Mouse (Mus musculus) kidney, postnatal 25 days (tissue): ENCODE results near the gene Isca2.

Source experiments
- DNase-seq, 2 experiments: peaks; one replicate each; pipeline ENCODE4 v3.0.0; 2021; ENCODE audit warnings: mixed read lengths in 2 of 2

Isca2 gene

DNA sequence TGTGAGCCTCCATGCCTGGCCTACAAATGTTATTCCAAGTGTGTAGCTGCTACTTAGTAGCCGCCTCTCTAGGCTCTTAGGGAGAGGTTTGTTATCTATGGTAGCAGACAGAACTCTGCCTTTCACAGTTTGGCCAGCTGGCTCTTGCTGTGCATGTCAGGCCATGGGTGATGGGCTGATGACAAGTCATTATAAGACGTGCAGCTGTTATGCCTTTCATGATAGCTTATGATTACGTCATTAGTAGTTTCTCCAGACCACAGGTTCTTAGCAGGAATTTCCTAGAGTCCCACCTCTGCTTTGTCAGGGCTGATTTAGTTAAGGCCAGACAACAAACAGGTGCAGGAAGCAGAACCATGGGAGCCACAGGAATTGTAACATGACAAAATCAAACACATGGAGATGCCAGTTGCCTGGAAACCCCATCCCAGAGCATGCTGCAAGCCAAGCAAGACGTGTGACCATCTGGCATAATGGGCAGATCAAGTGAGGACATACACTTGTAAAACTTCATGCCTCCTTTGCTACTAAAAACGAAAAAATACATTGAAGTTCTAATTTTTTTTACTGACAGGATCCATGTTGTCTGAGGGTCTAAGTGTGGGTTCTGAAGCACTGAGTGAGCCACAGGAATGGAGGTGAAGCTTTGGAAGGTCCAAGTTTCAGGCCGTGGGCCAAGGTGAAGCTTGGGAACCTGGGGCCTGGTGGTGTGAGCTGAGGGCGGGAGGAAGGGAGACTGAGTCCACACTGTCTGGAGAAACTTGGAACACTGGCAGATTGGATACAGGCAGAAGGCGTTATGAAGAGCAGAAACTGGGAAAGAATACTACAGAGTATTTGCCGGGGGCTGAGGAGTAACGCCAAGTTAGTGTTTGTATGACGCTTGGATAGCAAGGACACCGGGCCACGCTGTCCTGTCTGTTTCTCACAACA, 46.5 kb downstream of the Isca2 start:
- DNase-seq = no peak

DNA sequence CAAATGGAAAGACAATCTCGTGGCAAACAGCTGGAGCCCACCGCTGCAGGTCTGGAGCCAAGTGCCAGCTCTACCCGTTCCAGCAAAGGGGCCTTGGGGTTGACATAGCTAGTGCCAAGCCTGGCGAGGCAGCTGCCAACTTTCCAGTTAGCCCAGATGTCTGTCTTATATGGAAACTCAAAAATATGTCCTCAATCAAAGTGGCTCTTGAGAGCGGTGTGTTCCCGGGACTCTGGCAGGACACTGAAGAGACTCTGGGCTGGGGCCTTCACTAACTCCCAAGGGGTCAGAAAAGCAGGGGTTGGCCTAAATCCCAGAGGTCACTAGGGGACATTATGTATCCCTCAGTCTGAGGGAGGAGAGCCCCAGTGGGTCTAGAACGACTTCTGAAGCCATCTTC, 50.5 kb downstream of the Isca2 start:
- DNase-seq = no peak

DNA sequence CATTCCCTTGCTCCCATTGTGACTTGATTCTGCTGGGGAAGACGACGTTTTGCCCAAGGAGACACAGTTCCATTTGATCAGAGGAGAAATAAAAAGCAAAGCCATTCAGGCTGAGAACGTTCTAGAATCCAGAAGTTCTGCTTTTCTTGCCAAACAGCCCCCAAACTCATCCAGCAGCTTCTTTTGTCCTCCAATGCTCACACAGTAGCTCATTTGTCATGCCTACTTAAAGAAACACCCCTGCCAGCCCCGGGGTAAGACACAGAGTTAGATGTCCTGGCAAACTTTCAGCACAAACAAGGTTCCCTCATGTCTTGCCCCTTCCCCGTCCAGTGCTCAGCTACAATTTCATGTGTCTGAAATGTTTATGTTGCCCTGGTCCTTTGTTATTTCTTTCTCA, 51.2 kb downstream of the Isca2 start:
- DNase-seq = no peak
